28 mouse cellular contexts compared by ENCODE assay signal in the genomic region with DNA sequence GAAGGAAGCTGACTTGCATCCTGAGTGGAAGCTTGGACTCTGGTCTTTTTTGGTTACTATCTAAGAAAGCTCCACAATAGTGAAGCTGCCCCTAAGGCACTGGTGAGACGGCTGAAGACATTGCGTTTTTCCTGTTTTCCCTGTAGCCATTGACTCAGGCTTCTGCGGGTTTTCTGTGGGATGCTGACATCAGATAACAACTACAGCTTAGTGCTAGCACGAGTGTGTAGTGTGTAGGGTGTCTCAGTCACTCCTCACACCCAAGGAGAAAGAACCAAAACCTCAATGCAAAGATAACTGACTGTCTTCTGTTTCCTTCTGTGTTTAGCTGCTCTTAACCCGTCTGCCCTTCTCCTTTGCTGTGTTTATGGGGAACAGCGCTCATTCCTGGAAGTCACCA. TPM values are rescaled to one million over a fixed set of nuclear protein-coding genes. Genes with fewer than 3 reads are reported as not detected.
DNase-seq lines count a peak whose midpoint lies in the region; ATAC-seq and TF ChIP-seq lines count a peak whose summit lies in the region.
"Had no signal": no experiment of that assay in that cellular context is flagged by ENCODE, and none has a peak within 500 bp of the region (broad histone marks: within the 10 kb centered on the region; RNA-seq: fewer than 3 reads in every experiment).

No protein-coding gene starts in this region.

- TF ChIP-seq EP300 in lung, postnatal 0 days (IDR thresholded peaks at IDR 0.05) = no peak
- no peak for TF ChIP-seq EP300 in heart, adult 2 months (IDR thresholded peaks at IDR 0.05; ENCODE audit: insufficient read depth, low read depth, low read length)

- intact Hi-C loops in left cerebral cortex, postnatal 25 days (cut with DNase I) = no loop called here
- intact Hi-C loops in heart, adult 2 months (cut with DNase I) = no loop called here

- no peak for TF ChIP-seq CTCF in lung, embryonic 14.5 days (IDR thresholded peaks at IDR 0.05; ENCODE audit: low read depth)
- TF ChIP-seq CTCF in lung, postnatal 0 days (IDR thresholded peaks at IDR 0.05) = no peak
- no peak for TF ChIP-seq CTCF in heart, adult 2 months (IDR thresholded peaks at IDR 0.05)

- H3K27ac ChIP-seq in lung, embryonic 14.5 days (ENCODE audit: low read depth) = peak overlapping the region; percentile 58
- peak overlapping the region; percentile 84 for H3K27ac ChIP-seq in lung, postnatal 0 days (ENCODE audit: low read length)
- H3K27ac ChIP-seq in heart, adult 2 months = no peak overlapping the region
- H3K27ac ChIP-seq: forebrain, embryonic 10.5 days; gastrocnemius, adult 2 months; heart, embryonic 15.5 days; hindbrain, embryonic 10.5 days; hindbrain, embryonic 13.5 days had no signal

- whole genome bisulfite sequencing in lung, embryonic 14.5 days = 55% methylated on average over 6 of the region's 6 CpGs
- WGBS in lung, postnatal 0 days = 43% methylated on average over 6 of the region's 6 CpGs
- 65% methylated on average over 6 of the region's 6 CpGs for WGBS in heart, adult 2 months

- TF ChIP-seq POLR2A in heart, adult 2 months (IDR thresholded peaks at IDR 0.05; ENCODE audit: insufficient read depth, low read depth, low read length) = no peak

- no peak for ATAC-seq in lung, embryonic 14.5 days (ENCODE audit: insufficient read depth)
- ATAC-seq in lung, postnatal 0 days = no peak
- peak; percentile 54 for ATAC-seq in common myeloid progenitor, adult 5-6 weeks (replicated peaks; ENCODE audit: low read depth, poor library complexity, severe bottlenecking)
- ATAC-seq: activated CD4-positive, CD25-positive, alpha-beta regulatory T cell, adult 4 months; CD4-positive, CD25-positive, alpha-beta regulatory T cell, adult 4 months; forebrain, embryonic 14.5 days; forebrain, postnatal 0 days; hindbrain, embryonic 16.5 days had no signal

- no peak overlapping the region for H3K9ac ChIP-seq in lung, embryonic 14.5 days
- H3K9ac ChIP-seq in lung, postnatal 0 days (replicated peaks; ENCODE audit: low read depth) = no peak overlapping the region
- no peak overlapping the region for H3K9ac ChIP-seq in heart, adult 2 months (ENCODE audit: low read depth, low read length)
- H3K9ac ChIP-seq: forebrain, postnatal 0 days; heart, embryonic 12.5 days; heart, embryonic 15.5 days; hindbrain, embryonic 13.5 days had no signal

- no peak for DNase-seq in lung, embryonic 14.5 days
- no peak for DNase-seq in lung, postnatal 10 days
- DNase-seq in lung, postnatal 0 days (ENCODE audit: low spot score) = no peak
- no peak for DNase-seq in lung, postnatal 14 days
- DNase-seq in 416B (ENCODE audit: low read depth) = peak; percentile 48
- no peak for DNase-seq in left cerebral cortex, postnatal 25 days (ENCODE audit: low spot score in 2 of 2)
- DNase-seq in heart, adult 2 months = no peak
- DNase-seq: adrenal gland, adult 8-10 months; adrenal gland, postnatal 25 days; cerebellum, adult 11-12 months; cerebellum, adult 8-10 months; cerebellum, postnatal 10 days; cerebellum, postnatal 36 days; forebrain, postnatal 0 days; gastrocnemius, adult 2 months; gastrocnemius, postnatal 14 days; heart, postnatal 10 days; heart, postnatal 36 days had no signal

- peaks cover 6% of the 10 kb centered on the region; the same call in 1 of the 2 replicates for H3K4me1 ChIP-seq in lung, embryonic 14.5 days (ENCODE audit: insufficient read depth)
- H3K4me1 ChIP-seq in lung, postnatal 0 days (ENCODE audit: insufficient read depth, low read depth, low read length) = peaks cover 25% of the 10 kb centered on the region
- no peaks in the 10 kb centered on the region; the same call in 1 of the 2 replicates for H3K4me1 ChIP-seq in heart, adult 2 months (ENCODE audit: control insufficient read depth, insufficient read depth, low read length)

- no peaks in the 10 kb centered on the region for H3K27me3 ChIP-seq in lung, embryonic 14.5 days (ENCODE audit: insufficient read depth, low read length)
- H3K27me3 ChIP-seq in lung, postnatal 0 days (replicated peaks; ENCODE audit: insufficient read depth, low read length) = no peaks in the 10 kb centered on the region
- H3K27me3 ChIP-seq in heart, adult 2 months (ENCODE audit: control insufficient read depth, insufficient read depth, low read length) = no peaks in the 10 kb centered on the region
- H3K27me3 ChIP-seq: heart, embryonic 12.5 days; heart, embryonic 15.5 days; hindbrain, embryonic 13.5 days had no signal

- peak overlapping the region; percentile 21; the same call in 1 of the 2 replicates for H3K4me2 ChIP-seq in lung, embryonic 14.5 days
- no peak overlapping the region for H3K4me2 ChIP-seq in lung, postnatal 0 days (replicated peaks; ENCODE audit: low read depth, low read length)
- H3K4me2 ChIP-seq: heart, embryonic 12.5 days; heart, embryonic 15.5 days; hindbrain, embryonic 13.5 days had no signal

- peaks cover 2% of the 10 kb centered on the region; the same call in 1 of the 2 replicates for H3K79me2 ChIP-seq in heart, adult 2 months (replicated peaks; ENCODE audit: control insufficient read depth, insufficient read depth, low read length)

- peaks cover 6% of the 10 kb centered on the region; the same call in 1 of the 2 replicates for H3K36me3 ChIP-seq in lung, embryonic 14.5 days (ENCODE audit: insufficient read depth)
- no peaks in the 10 kb centered on the region for H3K36me3 ChIP-seq in lung, postnatal 0 days (ENCODE audit: insufficient read depth, low read length)
- no peaks in the 10 kb centered on the region for H3K36me3 ChIP-seq in heart, adult 2 months (ENCODE audit: control insufficient read depth, insufficient read depth, low read length)
- H3K36me3 ChIP-seq: heart, embryonic 15.5 days had no signal

- no peaks in the 10 kb centered on the region for H3K9me3 ChIP-seq in lung, embryonic 14.5 days (ENCODE audit: low read depth, low read length)
- no peaks in the 10 kb centered on the region for H3K9me3 ChIP-seq in lung, postnatal 0 days (ENCODE audit: low read length)
- H3K9me3 ChIP-seq: forebrain, embryonic 10.5 days; heart, embryonic 12.5 days; heart, embryonic 15.5 days; hindbrain, embryonic 10.5 days; hindbrain, embryonic 13.5 days had no signal

- no peak overlapping the region for H3K4me3 ChIP-seq in lung, embryonic 14.5 days (ENCODE audit: low read depth, low read length)
- no peak overlapping the region for H3K4me3 ChIP-seq in lung, postnatal 0 days (ENCODE audit: low read depth, low read length)
- H3K4me3 ChIP-seq in heart, adult 2 months = no peak overlapping the region
- H3K4me3 ChIP-seq: forebrain, embryonic 10.5 days; gastrocnemius, adult 2 months; heart, embryonic 12.5 days; heart, embryonic 15.5 days; hindbrain, embryonic 10.5 days; hindbrain, embryonic 13.5 days had no signal

RNA-seq across cellular contexts. Expression of gene Prep, which starts 13.5 kb away (rescaled TPM):
- polyA plus RNA-seq in lung, embryonic 14.5 days (2014; fragmentation: Nextera tagmentation; extraction: Ambion mirVana) = 34.1 and 34.6 TPM in 2 replicates
- polyA plus RNA-seq in lung, postnatal 0 days (2015; fragmentation: Nextera tagmentation; extraction: Ambion mirVana) = 20.1 and 22.6 TPM in 2 replicates
- total RNA-seq in common myeloid progenitor, adult 5-6 weeks (2017) = 14.4 and 15.0 TPM in 2 replicates
- total RNA-seq in left cerebral cortex, postnatal 25 days (2021) = 1 to 10 TPM; 9.1 to 9.7 TPM
- total RNA-seq in heart, adult 2 months (2021) = 10 to 100 TPM; 12.1 to 13.8 TPM
- polyA plus RNA-seq in heart, adult 2 months (2012; rRNA removed) = 7.9 and 11.8 TPM in 2 replicates
